Mouse (Mus musculus) stomach, postnatal 0 days (tissue): ENCODE measurements around the gene Ctxn1. TPM values are rescaled to one million over a fixed set of nuclear protein-coding genes. Genes with fewer than 3 reads are reported as not detected.

Experiments used
- ATAC-seq: fragments of 200-750 bp; cut with Nextera tagmentation; 2 replicates; pipeline ENCODE4 v1.8.0; 2017; ENCODE audit not compliant: low FRiP score, low TSS enrichment
- DNase-seq: peaks from one replicate; pipeline ENCODE4 v3.0.0-alpha.2; 2016; ENCODE audit warnings: low spot score
- H3K27ac ChIP-seq: fragments of 300-500 bp; sonication (generic); replicated peaks from 2 replicates; pipeline ENCODE4 v1.5.1; 2014; ENCODE audit warnings: mild to moderate bottlenecking, control low read depth
- H3K27me3 ChIP-seq: fragments of 300-500 bp; sonication (generic); 2 replicates; pipeline ENCODE4 v1.6.1; 2014; ENCODE audit warnings: low read length; ENCODE audit not compliant: control insufficient read depth, insufficient read depth
- H3K36me3 ChIP-seq: fragments of 300-500 bp; sonication (generic); 2 replicates; pipeline ENCODE4 v1.6.1; 2014; ENCODE audit warnings: low read length, mixed read lengths; ENCODE audit not compliant: control insufficient read depth, insufficient read depth
- H3K4me1 ChIP-seq: fragments of 300-500 bp; sonication (generic); replicated peaks from 2 replicates; pipeline ENCODE4 v1.6.1; 2014; ENCODE audit warnings: antibody characterized with exemption; ENCODE audit not compliant: control insufficient read depth, insufficient read depth
- H3K4me2 ChIP-seq: fragments of 300-500 bp; sonication (generic); replicated peaks from 2 replicates; pipeline ENCODE4 v1.6.1; 2014; ENCODE audit warnings: low read depth, mild to moderate bottlenecking, control low read depth, moderate library complexity
- H3K4me3 ChIP-seq: fragments of 300-500 bp; sonication (generic); 2 replicates; pipeline ENCODE4 v1.5.1; 2014; ENCODE audit warnings: low read depth, low read length, control low read depth
- H3K9ac ChIP-seq: fragments of 300-500 bp; sonication (generic); 2 replicates; pipeline ENCODE4 v1.6.1; 2014; ENCODE audit warnings: mild to moderate bottlenecking, low read length, control low read depth, mixed read lengths
- H3K9me3 ChIP-seq: fragments of 300-500 bp; sonication (generic); 2 replicates; pipeline ENCODE4 v1.6.1; 2016; ENCODE audit warnings: low read length; ENCODE audit not compliant: control insufficient read depth
- CTCF ChIP-seq: IDR thresholded peaks from 2 replicates; pipeline ENCODE4 v1.5.1; 2016; ENCODE audit warnings: antibody characterized with exemption, low read depth, mild to moderate bottlenecking, moderate library complexity
- EP300 ChIP-seq: optimal IDR thresholded peaks from 2 replicates; pipeline ENCODE3; 2016; ENCODE audit warnings: antibody characterized with exemption
- WGBS: fragments of 180-500 bp; shearing (Covaris S2); extraction: QIAGEN DNeasy Blood & Tissue Kit; methylation state at CpG from one replicate; pipeline ENCODE4 v1.1.7; 2014; 5-methylcytosine and 5-hydroxymethylcytosine counted together
- polyA plus RNA-seq: library from polyadenylated mRNA; unstranded; fragments of >200 nt; fragmentation: Nextera tagmentation; extraction: Ambion mirVana; gene quantifications from 2 replicates; pipeline ENCODE4 v1.2.1, GENCODE M21; 2015

Gene Ctxn1
- polyA plus RNA-seq, 1 experiment from 2014 or later: 43.9 TPM

DNA sequence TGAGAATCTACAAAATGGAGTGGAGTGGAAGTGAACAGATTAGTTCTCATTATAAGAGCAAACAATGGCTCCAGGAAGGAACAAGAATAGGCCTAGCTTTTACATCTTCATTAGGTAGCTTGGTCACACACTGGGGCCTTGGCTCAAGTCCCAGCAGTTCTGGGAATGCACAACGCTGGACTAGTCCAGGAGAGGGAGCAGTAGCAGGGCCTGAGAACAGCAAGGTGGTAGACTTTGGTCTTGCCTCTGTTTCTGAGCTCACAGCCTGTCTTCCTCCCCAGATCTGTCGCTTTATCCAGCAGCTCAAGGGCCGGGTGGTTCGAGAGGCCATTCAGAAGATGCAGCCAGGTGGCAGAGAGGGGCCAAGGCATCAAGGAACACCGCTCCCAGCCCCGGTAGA, 5.1 kb downstream of the Ctxn1 start:
- Histone ChIP-seq H3K27me3 (no peaks in the 10 kb centered on the region), H3K27ac (peak overlapping the region; percentile 88), H3K9me3 (no peaks in the 10 kb centered on the region), H3K4me3 (peak overlapping the region; percentile 82), H3K36me3 (peaks cover 6% of the 10 kb centered on the region; the same call in 1 of the 2 replicates), H3K9ac (no peak overlapping the region), H3K4me1 (peaks cover 3% of the 10 kb centered on the region; the same call in 1 of the 2 replicates), H3K4me2 (peak overlapping the region; percentile 79)
- no peak for TF ChIP-seq EP300
- TF ChIP-seq CTCF: peak; percentile 77
- DNase-seq (peak; percentile 81), ATAC-seq (0 out of 2 replicates have a peak, but pooled peaks have one; percentile 17)
- 52% methylated on average over 6 of the region's 6 CpGs for WGBS

DNA sequence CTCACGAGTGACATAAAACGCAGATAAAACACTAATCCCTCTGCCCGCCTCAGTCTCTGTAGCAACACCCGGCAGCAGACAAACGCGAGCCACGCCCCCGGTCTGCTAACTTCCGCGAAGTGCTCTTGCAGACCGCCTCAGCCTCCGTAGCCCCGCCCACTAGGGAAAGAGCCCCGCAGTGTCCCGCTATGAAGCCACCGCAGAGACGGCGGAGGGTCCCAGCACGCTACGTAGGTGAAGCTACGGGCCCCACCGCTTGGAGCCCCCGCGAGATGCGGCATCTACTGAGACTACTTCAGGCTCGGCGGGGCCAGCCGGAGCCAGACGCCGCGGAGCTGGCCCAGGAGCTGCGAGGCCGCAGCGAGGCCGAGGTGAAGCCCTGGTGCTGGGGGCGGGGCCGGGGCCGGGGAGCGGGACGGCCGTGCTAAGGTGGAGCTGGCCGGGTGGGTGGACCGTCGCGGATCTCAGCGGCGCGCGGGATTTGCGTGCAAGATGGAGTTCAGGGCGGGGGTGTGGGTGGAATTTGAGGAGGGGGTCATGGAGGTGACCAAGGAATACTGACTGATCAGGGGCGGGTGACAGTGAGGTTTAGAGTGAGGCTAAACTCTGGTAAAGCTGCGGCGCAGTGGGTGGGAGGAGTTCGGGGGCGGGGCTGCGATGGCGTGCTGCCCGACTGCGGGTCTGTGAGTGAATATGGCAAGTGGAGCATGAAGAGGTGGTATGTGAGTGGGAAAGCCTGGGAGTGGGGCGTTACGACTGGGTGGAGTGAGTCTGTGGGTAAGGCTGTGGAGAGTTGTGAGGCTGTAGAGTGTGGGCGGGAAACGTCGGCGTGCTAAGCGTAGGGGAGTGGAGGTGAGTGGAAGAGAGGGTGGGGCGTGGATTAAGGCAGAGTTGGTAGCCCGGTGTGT, 5.9 kb downstream of the Ctxn1 start, which contains the start of gene Snapc2:
Gene Snapc2, plus strand, starts transcription at position 147 of the 908 bp plus-strand sequence.
- Histone ChIP-seq H3K36me3 (peaks cover 6% of the 10 kb centered on the region; the same call in 1 of the 2 replicates), H3K4me2 (peak within 1 kb of the TSS; percentile 79), H3K9ac (peak within 1 kb of the TSS; percentile 89), H3K9me3 (no peaks in the 10 kb centered on the region), H3K4me3 (peak within 1 kb of the TSS; percentile 82), H3K27ac (peak within 1 kb of the TSS; percentile 88), H3K4me1 (peaks cover 3% of the 10 kb centered on the region; the same call in 1 of the 2 replicates), H3K27me3 (no peaks in the 10 kb centered on the region)
- ATAC-seq (peak; percentile 91), DNase-seq (peak; percentile 97)
- 1% methylated on average over 69 of the region's 69 CpGs for WGBS
- TF ChIP-seq EP300: no peak
- TF ChIP-seq CTCF: no peak

DNA sequence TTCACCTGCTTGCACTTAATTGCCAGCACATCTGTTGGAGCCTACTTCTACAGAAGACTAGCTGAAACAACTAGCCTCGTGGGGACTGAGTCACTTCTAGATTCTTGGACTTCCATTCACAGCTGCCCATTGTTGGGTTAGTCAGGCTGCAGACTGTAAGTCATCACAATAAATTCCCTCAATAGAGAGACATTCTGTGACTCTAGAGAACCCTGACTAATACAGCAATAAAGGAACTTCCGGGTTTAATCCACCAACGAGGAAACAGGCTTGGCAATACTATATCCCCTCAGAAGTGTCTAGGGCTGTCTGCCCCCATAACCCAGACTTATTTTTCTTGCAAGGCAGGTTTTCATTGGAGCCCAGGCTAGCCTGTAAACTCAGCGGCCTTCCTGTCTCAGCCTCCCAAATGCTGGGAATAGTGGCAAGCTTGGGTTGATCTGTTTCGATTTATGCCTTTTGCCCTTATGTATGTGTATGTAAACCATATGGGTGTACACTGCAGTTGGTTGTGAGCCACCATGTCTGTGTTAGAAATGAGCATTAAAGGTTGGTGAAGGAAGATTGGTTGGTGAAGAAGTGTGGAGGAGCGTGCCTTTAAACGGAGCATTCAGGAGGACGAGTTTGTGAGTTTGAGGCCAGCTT, 6.8 kb downstream of the Ctxn1 start:
- WGBS: 38% methylated on average over 8 of the region's 8 CpGs
- Histone ChIP-seq H3K9me3 (no peaks in the 10 kb centered on the region), H3K4me3 (peak overlapping the region; percentile 82), H3K9ac (peak overlapping the region; percentile 89), H3K4me1 (peaks cover 3% of the 10 kb centered on the region; the same call in 1 of the 2 replicates), H3K4me2 (peak overlapping the region; percentile 79), H3K36me3 (peaks cover 6% of the 10 kb centered on the region; the same call in 1 of the 2 replicates), H3K27ac (peak overlapping the region; percentile 56; the same call in 1 of the 2 replicates), H3K27me3 (no peaks in the 10 kb centered on the region)
- no peak for ATAC-seq
- TF ChIP-seq CTCF (no peak), EP300 (no peak)
- DNase-seq: no peak

GRCm38 (mm10) chr8:4250306-4250970, 8.6 kb downstream of the Ctxn1 start:
- WGBS: 43% methylated on average over 26 of the region's 26 CpGs
- Histone ChIP-seq H3K27ac (no peak overlapping the region), H3K9me3 (no peaks in the 10 kb centered on the region), H3K4me3 (no peak overlapping the region), H3K4me2 (no peak overlapping the region), H3K9ac (peak overlapping the region; percentile 13), H3K27me3 (no peaks in the 10 kb centered on the region), H3K36me3 (peaks cover 10% of the 10 kb centered on the region), H3K4me1 (peaks cover 3% of the 10 kb centered on the region; the same call in 1 of the 2 replicates)
- ATAC-seq (peak; percentile 59), DNase-seq (peak; percentile 88)
- TF ChIP-seq EP300 (no peak), CTCF (peak; percentile 90)

GRCm38 (mm10) chr8:4249213-4249612, 9.9 kb downstream of the Ctxn1 start:
- H3K9ac ChIP-seq: no peak overlapping the region

More at GRCm38 (mm10) chr8:4249213-4249612, 9.9 kb downstream of the Ctxn1 start:
- H3K36me3 ChIP-seq: peaks cover 19% of the 10 kb centered on the region
- H3K4me2 ChIP-seq: no peak overlapping the region
- H3K9me3 ChIP-seq: no peaks in the 10 kb centered on the region
- no peaks in the 10 kb centered on the region for H3K27me3 ChIP-seq
- no peak overlapping the region for H3K4me3 ChIP-seq
- peaks cover 3% of the 10 kb centered on the region; the same call in 1 of the 2 replicates for H3K4me1 ChIP-seq
- ATAC-seq: no peak
- DNase-seq: no peak
- no peak overlapping the region for H3K27ac ChIP-seq
- WGBS: 29% methylated on average over 29 of the region's 29 CpGs
- TF ChIP-seq CTCF (no peak), EP300 (no peak)
